Mouse (Mus musculus): ENCODE measurements around the gene Frs3.

The Frs3 gene

DNA sequence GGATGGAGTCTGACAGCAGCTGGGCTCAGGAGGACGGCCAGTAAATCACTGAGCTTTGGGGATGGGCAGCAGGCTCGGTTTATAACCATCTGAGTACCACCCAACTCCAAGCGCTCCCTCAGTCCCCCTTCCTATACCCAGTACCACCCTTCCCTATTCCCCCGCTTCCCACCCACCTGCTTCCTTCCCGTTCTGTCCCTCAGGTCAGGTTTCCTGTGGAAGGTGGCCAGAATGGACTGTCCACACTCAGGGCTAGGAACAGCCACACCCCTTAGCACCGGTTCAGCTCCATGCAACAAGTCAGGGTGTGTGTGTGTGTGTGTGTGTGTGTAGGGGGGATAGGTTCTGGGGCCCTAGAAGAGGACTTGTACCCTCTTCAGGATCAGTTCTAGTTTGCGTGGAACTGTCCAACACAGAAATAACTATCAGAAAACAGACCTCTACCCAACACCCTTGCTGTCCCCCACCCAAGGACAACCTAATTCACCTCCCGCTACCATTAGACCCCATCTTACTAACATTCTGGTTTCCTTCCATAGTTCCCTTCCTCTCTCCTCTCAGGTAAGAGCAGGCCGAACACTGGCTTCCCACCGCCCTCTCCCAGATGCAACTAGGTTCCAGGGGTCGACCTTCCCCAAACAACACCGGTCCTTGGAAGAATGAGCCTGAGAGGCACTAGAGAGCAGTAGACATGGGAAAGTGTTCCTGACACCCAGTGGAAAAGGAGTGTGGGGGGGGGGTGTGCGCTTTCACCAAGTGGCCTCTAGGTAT lies 5.0 kb downstream of the Frs3 start:
- peak in 1 of 2 experiments; percentile 43 for DNase-seq

GRCm38 (mm10) chr17:47694442-47694502 lies 5.4 kb downstream of the Frs3 start, which contains the start of gene Gm21981:
Gm21981 (minus strand) TSS chr17:47694455.
- DNase-seq: no peak

DNA sequence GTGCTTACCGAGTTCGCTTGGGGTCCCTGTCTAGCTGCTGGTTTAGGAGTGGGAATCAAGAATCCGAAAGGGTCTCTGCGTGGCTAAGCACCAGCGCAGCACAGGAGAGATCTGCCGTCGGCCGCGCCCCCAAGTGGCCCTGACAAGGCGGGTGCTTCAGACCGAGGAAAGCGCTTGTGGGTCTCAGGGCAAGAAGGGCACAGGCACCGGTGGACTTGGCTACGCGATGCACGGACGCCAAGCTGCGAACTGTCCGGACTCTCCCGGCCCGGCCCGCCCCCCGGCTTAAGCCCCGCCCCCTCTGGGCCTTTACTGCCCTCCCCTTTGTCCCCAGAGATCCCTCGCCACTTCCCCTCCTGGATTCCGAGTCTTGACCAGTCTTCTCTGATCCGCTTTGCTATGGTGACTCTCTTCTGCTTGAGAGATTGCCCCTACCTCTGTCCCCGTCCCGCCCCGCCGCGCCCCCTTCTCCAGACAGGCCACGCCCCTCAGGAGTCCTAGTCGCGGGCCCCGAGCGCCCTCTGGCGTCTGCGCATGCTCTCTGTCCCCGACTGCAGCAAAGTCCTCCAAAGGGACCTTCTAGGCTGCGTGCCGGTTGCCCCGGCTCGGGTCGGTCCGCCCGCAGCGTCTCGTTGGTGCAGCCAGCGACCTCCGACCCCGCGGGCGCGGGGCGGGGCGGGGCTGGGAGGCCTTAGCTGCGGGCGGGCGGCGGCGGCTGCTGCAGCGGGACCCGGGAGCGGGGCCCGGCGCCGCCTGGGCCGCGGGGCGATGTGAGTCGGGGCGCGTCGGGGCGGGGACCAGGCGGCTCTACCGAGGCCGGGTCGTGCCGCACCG lies 5.9 kb downstream of the Frs3 start, which contains the start of gene Prickle4:
Gene Prickle4 (minus strand): TSS at position 234 of the 834 bp plus-strand sequence.
- DNase-seq: peak; percentile 95 to 97

GRCm38 (mm10) chr17:47695337-47695710 lies 6.5 kb downstream of the Frs3 start:
- DNase-seq: no peak

DNA sequence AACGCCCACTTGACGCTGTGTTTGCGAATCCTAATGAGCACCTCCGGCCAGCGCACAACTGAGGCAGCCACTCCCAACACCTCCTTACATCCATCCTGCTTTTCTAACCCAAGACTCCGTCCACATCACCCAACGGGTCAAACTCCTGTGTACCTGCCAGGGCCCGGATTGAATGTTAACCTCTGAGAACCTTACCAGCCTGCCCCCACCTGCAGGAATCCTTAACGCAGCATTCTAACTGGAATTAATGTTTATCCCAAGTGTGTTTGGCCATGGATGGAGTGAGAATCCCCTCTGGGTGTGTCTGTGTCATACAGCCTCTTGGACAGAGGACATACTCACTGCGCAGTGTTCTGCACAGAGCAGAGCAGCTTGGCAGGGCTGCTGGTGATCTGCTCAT lies 9.3 kb downstream of the Frs3 start:
- no peak for DNase-seq

DNA sequence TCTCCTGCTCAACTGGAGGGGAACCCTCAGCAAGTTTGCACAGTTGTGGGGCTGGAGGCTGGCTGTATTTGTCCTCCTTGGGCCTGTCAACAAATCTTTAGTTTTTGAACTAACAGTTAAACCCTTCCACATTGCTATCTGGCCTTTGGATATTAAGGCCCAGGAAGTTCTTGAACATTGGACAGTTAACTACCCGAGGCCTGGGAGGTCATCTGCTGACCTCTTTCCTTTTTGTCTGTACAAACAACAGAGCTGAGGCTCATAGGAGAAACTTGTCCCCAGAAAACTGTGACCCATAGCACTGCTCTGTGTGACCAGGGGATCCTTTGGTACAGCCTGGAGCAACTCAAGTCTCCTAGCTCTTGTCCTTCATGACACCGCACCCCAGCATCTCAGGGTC lies 10.2 kb downstream of the Frs3 start:
- no peak for DNase-seq

DNA sequence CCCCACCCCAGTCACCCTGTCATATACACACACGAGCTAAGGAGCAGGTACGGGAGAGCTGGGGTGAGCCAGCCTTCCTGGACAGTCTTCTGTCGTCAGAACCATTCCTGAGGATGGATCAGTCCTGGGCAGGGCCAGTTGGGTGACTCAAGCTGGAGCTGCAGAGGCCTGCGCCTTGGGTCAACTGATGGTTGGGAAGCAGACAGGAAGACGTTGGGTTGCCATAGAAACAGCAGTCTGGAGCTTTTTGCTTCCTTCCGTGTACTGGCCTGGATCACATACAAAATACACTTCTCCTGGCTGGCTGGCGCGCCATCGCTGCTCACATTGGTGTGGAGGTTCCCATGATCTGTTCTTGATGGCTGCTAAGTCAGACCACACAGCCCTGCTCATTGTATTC lies 13.0 kb downstream of the Frs3 start:
- DNase-seq: no peak

GRCm38 (mm10) chr17:47702548-47703345 lies 13.9 kb downstream of the Frs3 start:
- DNase-seq: no peak

GRCm38 (mm10) chr17:47703556-47703955 lies 14.7 kb downstream of the Frs3 start:
- no peak for DNase-seq

DNA sequence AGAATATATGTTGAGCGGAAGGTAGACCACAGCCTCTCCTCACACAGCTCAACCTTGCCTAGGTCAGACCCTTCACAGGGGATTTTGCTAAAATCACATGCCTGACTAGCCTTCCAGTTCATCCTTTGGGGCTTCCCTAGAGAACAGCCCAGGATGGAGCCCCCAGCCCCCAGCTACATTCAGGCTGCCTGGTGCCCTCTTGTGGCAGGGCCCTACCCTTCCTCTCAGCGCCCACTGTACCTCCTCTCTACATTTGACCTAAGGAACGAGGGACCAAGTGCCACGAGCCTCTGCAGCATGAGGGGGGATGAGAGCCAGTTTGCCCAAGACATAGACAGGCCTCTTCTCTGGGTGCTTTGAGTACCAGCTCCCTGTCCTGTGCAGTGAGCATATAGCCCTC lies 15.9 kb downstream of the Frs3 start:
- DNase-seq: no peak

DNA sequence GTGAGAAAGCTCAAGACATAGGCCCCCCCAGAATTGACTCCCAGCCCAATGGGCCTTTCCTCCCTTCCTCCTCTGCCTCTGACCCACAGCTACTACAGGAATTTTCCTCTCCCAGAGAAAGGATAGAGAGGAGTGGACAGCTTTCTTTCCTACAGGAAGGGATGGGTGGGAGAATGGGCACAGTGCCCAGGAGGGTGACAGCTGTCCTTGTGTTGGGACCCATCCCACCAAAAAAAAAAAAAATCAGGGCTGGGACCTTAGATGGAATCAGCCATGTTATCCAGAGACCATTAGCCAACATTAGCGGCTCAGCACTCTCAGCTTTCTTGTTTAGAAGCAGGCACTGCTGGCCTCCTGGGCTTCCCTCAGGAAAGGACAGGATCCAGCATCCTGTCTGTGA lies 17.4 kb downstream of the Frs3 start:
- DNase-seq: no peak

GRCm38 (mm10) chr17:47707961-47708360 lies 19.1 kb downstream of the Frs3 start:
- no peak for DNase-seq

- no peak for DNase-seq
These were observed 20.1 kb downstream of the Frs3 start for GRCm38 (mm10) chr17:47708972-47709371.

DNA sequence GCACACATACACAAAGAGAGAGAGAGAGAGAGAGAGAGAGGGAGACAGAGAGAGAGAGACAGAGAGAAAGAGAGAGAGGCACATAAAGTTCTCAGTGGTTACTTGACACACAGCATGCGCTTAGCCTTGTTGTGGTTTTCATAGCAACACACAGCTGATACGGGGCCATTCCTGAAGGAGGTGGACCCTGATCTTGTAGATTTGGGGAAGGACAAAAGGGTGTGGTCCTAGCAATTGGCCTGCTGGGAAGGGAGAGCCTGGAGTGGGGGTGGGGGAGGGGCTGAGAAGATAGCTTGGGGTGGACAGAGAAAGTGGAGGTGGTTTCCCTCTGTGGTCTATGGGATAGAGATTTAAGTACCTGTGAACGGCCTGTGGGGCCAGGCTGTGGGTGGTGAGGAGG lies 21.2 kb downstream of the Frs3 start:
- no peak for DNase-seq

DNA sequence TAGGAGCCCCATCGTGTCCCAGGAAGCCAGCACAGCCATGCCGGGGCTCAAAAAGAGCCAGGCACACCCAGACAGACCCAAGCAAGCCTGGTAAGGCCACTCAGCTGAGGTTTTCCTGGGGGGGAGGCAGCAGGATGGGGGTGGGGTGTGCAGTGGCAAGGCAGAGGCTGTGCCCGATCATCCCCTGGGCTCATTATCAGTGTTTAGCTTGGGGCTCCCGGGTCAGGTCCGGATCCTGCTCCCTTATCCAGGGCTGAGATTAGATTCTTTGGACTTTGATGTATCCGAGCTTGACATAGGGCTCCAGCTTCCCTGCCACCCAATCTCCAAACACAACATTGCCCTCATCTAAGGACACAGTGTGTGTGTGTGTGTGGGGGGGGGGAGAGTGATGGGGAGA lies 23.1 kb downstream of the Frs3 start:
- DNase-seq: no peak

DNA sequence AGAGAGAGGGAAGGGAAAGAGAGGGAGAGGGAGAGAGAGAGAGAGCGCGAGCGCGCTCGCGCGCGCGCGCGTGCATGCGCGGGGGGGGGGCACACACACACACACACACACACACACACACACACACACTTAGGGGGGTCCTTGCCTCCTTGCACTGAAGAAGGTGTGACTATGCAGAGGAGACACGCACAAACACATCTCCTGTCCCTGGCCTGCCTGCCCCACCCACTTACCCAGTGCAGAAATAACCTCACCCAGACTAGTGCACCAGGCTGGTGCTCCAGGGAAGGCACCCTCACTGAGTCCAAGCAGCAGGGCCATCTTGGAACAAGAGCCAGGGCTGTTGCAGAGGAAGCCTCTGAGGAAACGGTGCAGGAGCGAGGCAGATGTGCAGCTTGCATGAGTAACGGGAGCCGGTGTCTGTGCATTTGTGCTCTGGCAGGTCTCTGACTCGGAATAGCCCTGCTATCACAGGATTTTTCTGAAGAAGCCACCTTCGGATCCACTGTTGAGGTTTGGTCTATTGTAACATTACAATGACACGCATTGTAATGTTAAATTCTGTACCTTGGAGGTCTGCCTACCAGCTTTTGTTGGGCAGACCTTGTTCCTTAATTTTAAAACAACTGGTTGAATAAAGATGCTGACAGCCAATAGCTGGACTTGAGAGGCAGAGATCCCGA lies 24.2 kb downstream of the Frs3 start:
- DNase-seq: no peak

GRCm38 (mm10) chr17:47715037-47715436 lies 26.2 kb downstream of the Frs3 start:
- no peak for DNase-seq

- no peak for DNase-seq
These were observed 32.4 kb downstream of the Frs3 start for GRCm38 (mm10) chr17:47721183-47721582.

GRCm38 (mm10) chr17:47726566-47726965 lies 37.7 kb downstream of the Frs3 start, which contains the start of gene Pgc:
Pgc (plus strand) TSS chr17:47726842.
- DNase-seq: no peak

DNA sequence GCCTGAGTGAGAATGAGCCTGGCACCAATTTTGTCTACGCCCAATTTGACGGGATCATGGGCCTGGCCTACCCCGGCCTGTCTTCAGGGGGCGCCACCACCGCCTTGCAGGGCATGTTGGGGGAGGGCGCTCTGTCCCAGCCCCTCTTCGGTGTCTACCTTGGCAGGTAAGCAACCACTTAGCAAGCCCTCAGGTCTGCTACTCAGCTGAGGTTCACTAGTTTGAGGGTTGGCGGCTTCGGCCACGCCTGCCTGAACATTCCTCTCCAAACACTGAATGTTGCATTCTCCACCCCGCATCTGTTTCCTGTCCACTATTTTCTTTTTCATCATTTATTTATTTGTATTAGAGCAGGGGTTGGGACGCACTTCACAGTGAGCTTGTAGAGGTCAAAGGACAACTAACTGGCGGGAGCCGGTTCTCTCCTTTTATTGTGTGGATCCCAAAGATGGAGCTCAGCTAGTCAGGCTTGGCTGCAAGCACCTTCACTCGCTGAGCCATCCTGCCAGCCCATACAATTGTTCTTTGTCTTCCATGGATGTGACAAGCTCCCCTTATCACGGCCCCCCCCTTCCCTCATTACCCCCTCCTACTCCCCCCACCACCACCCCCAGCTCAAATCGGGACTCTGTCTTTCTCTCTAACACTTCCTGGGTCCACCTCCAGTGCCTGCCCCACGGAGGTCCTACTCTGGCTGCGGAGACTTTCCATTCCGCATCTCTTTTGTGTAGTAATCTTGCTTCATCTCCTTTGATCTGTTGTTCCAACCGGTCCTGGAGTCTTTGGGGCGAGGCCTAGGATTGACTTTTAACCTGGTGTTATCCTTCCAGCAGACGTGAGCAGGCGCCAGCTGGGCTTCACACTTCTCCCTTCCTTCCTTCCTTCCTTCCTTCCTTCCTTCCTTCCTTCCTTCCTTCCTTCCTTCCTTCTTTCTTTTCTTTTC lies 42.1 kb downstream of the Frs3 start:
- DNase-seq: peak; percentile 27 to 56

- no peak for DNase-seq
These were observed 46.8 kb downstream of the Frs3 start for GRCm38 (mm10) chr17:47735553-47736100.

DNA sequence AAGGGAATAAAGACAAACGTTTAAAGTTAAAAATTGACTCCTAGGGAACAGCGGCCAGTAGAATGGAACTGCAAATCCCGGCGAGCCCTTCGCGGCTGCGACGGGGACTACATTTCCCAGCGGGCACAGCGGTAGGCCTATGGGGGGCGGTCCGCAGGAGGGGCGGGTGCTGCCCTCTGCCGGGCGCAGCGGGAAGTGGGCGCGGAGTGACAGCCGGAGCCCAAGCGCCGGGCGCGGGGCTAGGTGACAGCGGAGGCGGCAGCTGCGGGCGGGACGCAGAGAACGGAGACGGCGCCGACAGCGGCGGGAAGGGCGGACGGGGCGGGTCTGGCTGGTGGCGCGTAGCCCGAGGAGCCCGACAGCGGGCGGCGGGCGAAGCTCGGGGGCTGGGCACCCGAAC lies 48.0 kb downstream of the Frs3 start, which contains the start of gene Tfeb:
Gene Tfeb (plus strand): TSS at position 175 of the 400 bp plus-strand sequence.
- peak; percentile 95 to 96 for DNase-seq
